Mouse (Mus musculus) B cell, adult 62 days (primary cell): ENCODE results near the gene Olfr1231. TPM values are rescaled to one million over a fixed set of nuclear protein-coding genes. Genes with fewer than 3 reads are reported as not detected.

ENCODE experiments used
- total RNA-seq: library from RNA; stranded (reverse); gene quantifications from 4 replicates; pipeline ENCODE4 v1.2.4, GENCODE M21; 2023

Olfr1231 gene
- not detected in 4 replicates for total RNA-seq

DNA sequence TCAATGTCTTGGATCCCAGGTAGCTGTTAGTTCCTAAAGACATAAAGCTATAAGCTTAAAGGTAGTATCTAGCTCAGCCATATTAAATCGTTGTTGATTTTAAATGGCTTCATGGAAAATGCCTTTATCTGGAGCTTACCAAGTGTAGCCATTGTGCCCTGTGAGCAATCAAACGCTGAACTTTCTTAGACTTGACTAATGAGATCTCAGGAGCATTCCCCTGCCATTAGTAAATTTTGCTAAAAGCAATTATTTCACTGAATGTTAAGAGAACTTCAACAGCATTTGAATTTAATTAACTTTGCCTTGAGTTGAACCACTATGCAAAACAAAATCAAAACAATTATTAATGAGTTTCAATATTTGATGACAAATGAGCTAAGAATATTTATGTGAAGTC, at the start of gene Olfr1231:
Olfr1231 (minus strand) TSS at position 101 of the 400 bp plus-strand sequence.

DNA sequence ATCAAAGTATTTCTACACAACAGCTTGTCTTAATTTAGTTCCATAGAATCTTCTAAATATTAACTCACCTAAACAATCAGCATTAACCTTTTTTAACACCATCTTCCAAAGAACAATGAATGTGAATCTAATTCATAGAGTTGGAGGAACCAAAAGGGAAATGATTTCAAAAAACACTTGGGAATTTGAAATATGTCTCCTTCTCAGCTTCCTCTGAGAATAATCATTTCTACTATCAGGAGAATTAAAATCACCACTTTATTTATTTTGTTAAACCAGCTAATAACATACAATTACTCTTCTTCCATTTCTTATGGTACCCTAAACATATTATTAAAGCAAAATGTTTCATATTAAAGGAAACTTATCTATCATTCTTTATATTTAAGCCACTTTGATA, 35.4 kb upstream of the Olfr1231 start, which contains the start of gene Olfr1233:
Olfr1233 (minus strand) TSS at position 101 of the 400 bp plus-strand sequence.

DNA sequence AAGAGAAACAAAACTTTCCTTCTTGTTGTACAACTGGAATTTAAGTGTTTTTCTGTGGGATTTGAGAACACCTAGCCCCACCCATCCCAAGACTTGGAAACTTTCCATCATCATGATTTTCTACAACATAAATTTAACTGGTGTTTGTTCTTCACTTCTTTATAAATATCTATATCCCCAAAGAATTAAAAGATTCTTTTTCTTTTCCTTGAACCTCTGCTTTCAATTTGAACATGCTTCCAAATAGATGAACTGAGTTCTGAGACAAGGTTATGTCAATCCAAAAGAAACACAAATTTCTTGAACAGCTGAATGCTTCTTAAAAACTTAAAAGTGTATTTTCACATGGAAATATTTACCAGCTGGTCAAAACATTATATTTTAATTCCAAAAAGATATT, 22.7 kb upstream of the Olfr1231 start, which contains the start of gene Olfr1232:
Olfr1232 (minus strand) TSS at position 101 of the 400 bp plus-strand sequence.

DNA sequence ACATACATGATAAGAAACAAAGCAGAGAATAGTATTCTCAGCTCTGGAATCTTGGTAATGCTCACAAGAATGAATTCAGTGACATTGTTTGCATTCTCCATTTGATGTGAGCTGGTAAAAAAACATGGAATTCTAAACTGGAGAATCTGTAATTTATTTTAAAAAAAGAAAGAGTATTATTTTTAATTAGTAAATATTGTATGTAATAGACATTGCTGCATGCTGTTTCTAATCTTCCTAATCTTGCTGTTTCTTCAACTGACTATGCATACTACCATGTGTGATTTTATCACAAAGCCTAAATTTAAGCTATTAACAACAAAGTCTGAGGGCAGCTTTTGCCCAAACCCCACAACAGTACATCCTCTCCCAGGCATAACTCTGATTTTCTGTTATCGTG, 9.7 kb downstream of the Olfr1231 start, which contains the start of gene Olfr1230:
Olfr1230 (minus strand) TSS at position 101 of the 400 bp plus-strand sequence.

DNA sequence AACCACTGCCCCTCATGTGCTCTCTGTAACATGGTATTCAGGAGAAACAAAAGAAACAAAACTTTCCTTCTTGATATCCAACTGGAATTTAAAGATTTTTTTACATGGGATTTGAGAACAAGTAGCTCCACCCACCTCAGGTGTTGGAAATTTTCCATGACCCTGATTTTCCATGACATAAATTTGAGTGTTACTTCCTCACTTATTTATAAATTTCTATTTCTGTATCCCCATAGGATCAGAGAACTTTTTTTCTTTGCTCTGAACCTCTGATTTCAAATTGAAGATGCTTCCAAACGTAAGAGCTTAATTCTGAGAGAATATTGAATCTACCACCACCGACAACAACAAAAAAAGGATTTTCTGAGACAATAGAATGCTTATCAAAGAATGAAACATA, 19.0 kb downstream of the Olfr1231 start, which contains the start of gene Olfr1229:
Olfr1229 (minus strand) TSS at position 101 of the 400 bp plus-strand sequence.

DNA sequence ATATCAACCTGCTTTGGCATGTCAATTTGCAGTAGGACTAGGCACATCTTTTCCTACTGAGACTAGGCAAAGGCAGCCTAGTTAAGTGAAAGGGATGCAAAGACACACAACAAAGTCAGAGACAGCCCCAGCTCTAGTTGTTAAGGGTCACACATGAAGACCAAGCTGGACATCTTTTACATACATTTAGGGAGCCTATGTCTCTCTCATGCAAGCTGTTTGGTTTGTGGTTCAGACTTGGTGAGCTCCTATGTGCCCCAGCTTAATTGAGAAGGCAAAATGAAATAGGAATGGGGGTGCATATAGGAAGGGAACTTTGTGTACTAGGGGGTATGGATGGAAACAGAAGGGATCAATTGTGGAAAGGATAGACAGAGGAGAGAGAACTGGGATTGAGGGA, 52.9 kb downstream of the Olfr1231 start, which contains the start of gene Olfr1228:
Olfr1228 (minus strand) TSS at position 101 of the 400 bp plus-strand sequence.

Other genes starting within 250 kb of the Olfr1231 start
- gene Olfr1218, start 245.9 kb downstream of the Olfr1231 start, total RNA-seq, result not detected in 4 replicates
- gene Olfr1219, start 223.6 kb downstream of the Olfr1231 start, total RNA-seq, result not detected in 4 replicates
- gene Olfr1220, start 200.2 kb downstream of the Olfr1231 start, total RNA-seq, result not detected in 4 replicates
- gene Olfr1221, start 189.8 kb downstream of the Olfr1231 start, total RNA-seq, result not detected in 4 replicates
- not detected in 4 replicates for gene Olfr1222, start 174.0 kb downstream of the Olfr1231 start, total RNA-seq
- not detected in 4 replicates for gene Olfr1223, start 155.5 kb downstream of the Olfr1231 start, total RNA-seq
- gene Olfr1224-ps1, start 143.0 kb downstream of the Olfr1231 start, total RNA-seq, result not detected in 4 replicates
- gene Olfr1225, start 132.4 kb downstream of the Olfr1231 start, total RNA-seq, result not detected in 4 replicates
- gene Olfr1226, start 107.0 kb downstream of the Olfr1231 start, total RNA-seq, result not detected in 4 replicates
- not detected in 4 replicates for gene Olfr1228, start 53.0 kb downstream of the Olfr1231 start, total RNA-seq
- not detected in 4 replicates for gene Olfr1229, start 19.1 kb downstream of the Olfr1231 start, total RNA-seq
- gene Olfr1230, start 9.8 kb downstream of the Olfr1231 start, total RNA-seq, result not detected in 4 replicates
- not detected in 4 replicates for gene Olfr1232, start 22.6 kb upstream of the Olfr1231 start, total RNA-seq
- gene Olfr1233, start 35.3 kb upstream of the Olfr1231 start, total RNA-seq, result not detected in 4 replicates
- gene Olfr1234, start 57.8 kb upstream of the Olfr1231 start, total RNA-seq, result not detected in 4 replicates
- not detected in 4 replicates for gene Olfr1238, start 102.6 kb upstream of the Olfr1231 start, total RNA-seq
- not detected in 4 replicates for gene Olfr1239, start 113.3 kb upstream of the Olfr1231 start, total RNA-seq
- gene Olfr1240, start 135.9 kb upstream of the Olfr1231 start, total RNA-seq, result not detected in 4 replicates
- not detected in 4 replicates for gene Olfr1241, start 180.1 kb upstream of the Olfr1231 start, total RNA-seq
- gene Olfr1242, start 191.3 kb upstream of the Olfr1231 start, total RNA-seq, result not detected in 4 replicates
- not detected in 4 replicates for gene Olfr1243, start 224.4 kb upstream of the Olfr1231 start, total RNA-seq